ENCODE assay signal across 18 mouse cellular contexts in genomic region chr13:57273593-57273992, GRCm38 (mm10).
DNase-seq lines count a peak whose midpoint lies in the region; ATAC-seq and TF ChIP-seq lines count a peak whose summit lies in the region.
"Had no signal": no experiment of that assay in that cellular context is flagged by ENCODE, and none has a peak within 500 bp of the region (broad histone marks: within the 10 kb centered on the region; RNA-seq: fewer than 3 reads in every experiment).

No protein-coding gene starts in this region.

- H3K27me3 ChIP-seq in hindbrain, embryonic 11.5 days (ENCODE audit: control insufficient read depth, insufficient read depth, low read length) = no peaks in the 10 kb centered on the region
- peaks cover 2% of the 10 kb centered on the region; the same call in 1 of the 2 replicates for H3K27me3 ChIP-seq in hindbrain, embryonic 16.5 days (replicated peaks; ENCODE audit: control insufficient read depth, insufficient read depth, low read length)
- no peaks in the 10 kb centered on the region for H3K27me3 ChIP-seq in hindbrain, embryonic 14.5 days (ENCODE audit: control insufficient read depth, insufficient read depth, low read length)
- H3K27me3 ChIP-seq in hindbrain, postnatal 0 days (ENCODE audit: insufficient read depth, low read length) = no peaks in the 10 kb centered on the region
- H3K27me3 ChIP-seq: embryonic facial prominence, embryonic 12.5 days; forebrain, embryonic 13.5 days; forebrain, embryonic 15.5 days had no signal

- no peak overlapping the region for H3K4me2 ChIP-seq in hindbrain, embryonic 11.5 days (replicated peaks; ENCODE audit: low read depth, low read length)
- H3K4me2 ChIP-seq in hindbrain, embryonic 16.5 days (ENCODE audit: low read length) = no peak overlapping the region
- no peak overlapping the region for H3K4me2 ChIP-seq in hindbrain, embryonic 14.5 days (replicated peaks)
- no peak overlapping the region for H3K4me2 ChIP-seq in hindbrain, postnatal 0 days (ENCODE audit: low read depth, low read length)
- H3K4me2 ChIP-seq: embryonic facial prominence, embryonic 12.5 days; forebrain, embryonic 13.5 days; forebrain, embryonic 15.5 days had no signal

- no peaks in the 10 kb centered on the region for H3K4me1 ChIP-seq in hindbrain, embryonic 11.5 days (replicated peaks; ENCODE audit: control insufficient read depth, insufficient read depth, low read length)
- no peaks in the 10 kb centered on the region for H3K4me1 ChIP-seq in hindbrain, embryonic 16.5 days (ENCODE audit: control insufficient read depth, insufficient read depth, low read depth, low read length)
- no peaks in the 10 kb centered on the region for H3K4me1 ChIP-seq in hindbrain, embryonic 14.5 days (replicated peaks; ENCODE audit: control insufficient read depth, insufficient read depth, low read length)
- no peaks in the 10 kb centered on the region for H3K4me1 ChIP-seq in hindbrain, postnatal 0 days (ENCODE audit: insufficient read depth, low read length)
- H3K4me1 ChIP-seq: embryonic facial prominence, embryonic 12.5 days; forebrain, embryonic 13.5 days; forebrain, embryonic 15.5 days had no signal

- WGBS in hindbrain, embryonic 11.5 days = 30% methylated on average over 3 of the region's 3 CpGs
- 23% methylated on average over 3 of the region's 3 CpGs for WGBS in hindbrain, embryonic 16.5 days
- 24% methylated on average over 3 of the region's 3 CpGs for WGBS in hindbrain, embryonic 14.5 days
- WGBS in hindbrain, postnatal 0 days = 26% methylated on average over 3 of the region's 3 CpGs

- no peak overlapping the region for H3K27ac ChIP-seq in hindbrain, embryonic 11.5 days (ENCODE audit: low read depth, low read length)
- H3K27ac ChIP-seq in hindbrain, embryonic 16.5 days (ENCODE audit: low read depth, low read length) = no peak overlapping the region
- H3K27ac ChIP-seq in hindbrain, embryonic 14.5 days = no peak overlapping the region
- H3K27ac ChIP-seq in hindbrain, postnatal 0 days = no peak overlapping the region
- H3K27ac ChIP-seq: embryonic facial prominence, embryonic 10.5 days; embryonic facial prominence, embryonic 12.5 days; forebrain, embryonic 13.5 days; forebrain, embryonic 15.5 days had no signal

- H3K9me3 ChIP-seq in hindbrain, embryonic 11.5 days (ENCODE audit: control insufficient read depth, low read length) = no peaks in the 10 kb centered on the region
- H3K9me3 ChIP-seq in hindbrain, embryonic 16.5 days (ENCODE audit: control insufficient read depth, low read length) = no peaks in the 10 kb centered on the region
- no peaks in the 10 kb centered on the region for H3K9me3 ChIP-seq in hindbrain, embryonic 14.5 days (ENCODE audit: control insufficient read depth, low read length)
- no peaks in the 10 kb centered on the region for H3K9me3 ChIP-seq in hindbrain, postnatal 0 days (ENCODE audit: low read length)
- H3K9me3 ChIP-seq: embryonic facial prominence, embryonic 10.5 days; embryonic facial prominence, embryonic 12.5 days; forebrain, embryonic 13.5 days; forebrain, embryonic 15.5 days had no signal

- H3K36me3 ChIP-seq in hindbrain, embryonic 11.5 days (ENCODE audit: control insufficient read depth, insufficient read depth, low read length) = no peaks in the 10 kb centered on the region
- H3K36me3 ChIP-seq in hindbrain, embryonic 16.5 days (ENCODE audit: control insufficient read depth, insufficient read depth, low read length) = no peaks in the 10 kb centered on the region
- no peaks in the 10 kb centered on the region for H3K36me3 ChIP-seq in hindbrain, embryonic 14.5 days (replicated peaks; ENCODE audit: control insufficient read depth, insufficient read depth)
- H3K36me3 ChIP-seq in hindbrain, postnatal 0 days (ENCODE audit: insufficient read depth, low read length) = no peaks in the 10 kb centered on the region
- H3K36me3 ChIP-seq: embryonic facial prominence, embryonic 10.5 days; embryonic facial prominence, embryonic 12.5 days; forebrain, embryonic 15.5 days had no signal

- no peak overlapping the region for H3K9ac ChIP-seq in hindbrain, embryonic 11.5 days (ENCODE audit: low read depth, low read length)
- no peak overlapping the region for H3K9ac ChIP-seq in hindbrain, embryonic 16.5 days (ENCODE audit: low read depth, low read length)
- H3K9ac ChIP-seq in hindbrain, embryonic 14.5 days = no peak overlapping the region
- no peak overlapping the region for H3K9ac ChIP-seq in hindbrain, postnatal 0 days (replicated peaks; ENCODE audit: low read length)
- H3K9ac ChIP-seq: embryonic facial prominence, embryonic 12.5 days; forebrain, embryonic 13.5 days; forebrain, embryonic 15.5 days had no signal

- peak; percentile 9 for DNase-seq in hindbrain, embryonic 11.5 days (ENCODE audit: low spot score)
- peak; percentile 44 for DNase-seq in hindbrain, embryonic 14.5 days (ENCODE audit: low spot score)
- DNase-seq in hindbrain, postnatal 0 days (ENCODE audit: low spot score) = no peak
- peak; percentile 35 for DNase-seq in brain, embryonic 14.5 days (ENCODE audit: low read depth)
- DNase-seq: adrenal gland, adult 2 months; adrenal gland, postnatal 10 days; adrenal gland, postnatal 25 days; cerebellum, adult 11-12 months; cerebellum, adult 2 months; cerebellum, adult 9-10 months; cerebellum, postnatal 10 days; cerebellum, postnatal 25 days had no signal

- no peak for TF ChIP-seq POLR2A in brain, embryonic 14.5 days (IDR thresholded peaks at IDR 0.05; ENCODE audit: borderline replicate concordance, extremely low read depth, insufficient read depth, insufficient read length, poor library complexity, severe bottlenecking)

- H3K4me3 ChIP-seq in hindbrain, embryonic 11.5 days (ENCODE audit: low read depth, low read length) = no peak overlapping the region
- no peak overlapping the region for H3K4me3 ChIP-seq in hindbrain, embryonic 16.5 days (ENCODE audit: low read length)
- no peak overlapping the region for H3K4me3 ChIP-seq in hindbrain, embryonic 14.5 days (replicated peaks; ENCODE audit: low read length)
- no peak overlapping the region for H3K4me3 ChIP-seq in hindbrain, postnatal 0 days (ENCODE audit: low read length)
- H3K4me3 ChIP-seq: embryonic facial prominence, embryonic 10.5 days; embryonic facial prominence, embryonic 12.5 days; forebrain, embryonic 13.5 days; forebrain, embryonic 15.5 days had no signal

- TF ChIP-seq CTCF in hindbrain, postnatal 0 days (IDR thresholded peaks at IDR 0.05; ENCODE audit: low read depth) = no peak
- no peak for TF ChIP-seq CTCF in brain, embryonic 14.5 days (IDR thresholded peaks at IDR 0.05; ENCODE audit: borderline replicate concordance, extremely low read depth, insufficient read depth, insufficient read length)

- no peak for ATAC-seq in hindbrain, embryonic 11.5 days (ENCODE audit: low FRiP score)
- ATAC-seq in hindbrain, embryonic 16.5 days = no peak
- ATAC-seq in hindbrain, embryonic 14.5 days (ENCODE audit: low FRiP score) = 0 out of 2 replicates have a peak, but pooled peaks have one; percentile 57
- ATAC-seq in hindbrain, postnatal 0 days = no peak
- ATAC-seq in inflammation-experienced regulatory T-cells, adult 6 months = no peak
- ATAC-seq: forebrain, embryonic 13.5 days; forebrain, embryonic 15.5 days had no signal
